Mouse (Mus musculus) neural tube, embryonic 11.5 days (tissue): ENCODE measurements around the gene Dnajb11. TPM values are rescaled to one million over a fixed set of nuclear protein-coding genes. Genes with fewer than 3 reads are reported as not detected.

Experiments used
- ATAC-seq: fragments of 200-750 bp; cut with Nextera tagmentation; 2 replicates; pipeline ENCODE4 v1.8.0; 2017; ENCODE audit warnings: moderate number of reproducible peaks, mild to moderate bottlenecking, moderate TSS enrichment, moderate library complexity; ENCODE audit not compliant: insufficient read depth, low FRiP score, low TSS enrichment
- DNase-seq: peaks from one replicate; pipeline ENCODE4 v3.0.0-alpha.2; 2015; ENCODE audit warnings: low spot score
- H3K27ac ChIP-seq: fragments of 300-500 bp; sonication (generic); 2 replicates; pipeline ENCODE4 v1.5.1; 2014; ENCODE audit warnings: low read depth, mild to moderate bottlenecking, low read length
- H3K27me3 ChIP-seq: fragments of 300-500 bp; sonication (generic); 2 replicates; pipeline ENCODE4 v1.6.1; 2014; ENCODE audit warnings: mild to moderate bottlenecking, low read length, mixed read lengths; ENCODE audit not compliant: control insufficient read depth, insufficient read depth
- H3K36me3 ChIP-seq: fragments of 300-500 bp; sonication (generic); 2 replicates; pipeline ENCODE4 v1.6.1; 2014; ENCODE audit warnings: mild to moderate bottlenecking, low read length, moderate library complexity, mixed read lengths; ENCODE audit not compliant: control insufficient read depth, insufficient read depth
- H3K4me1 ChIP-seq: fragments of 300-500 bp; sonication (generic); 2 replicates; pipeline ENCODE4 v1.6.1; 2014; ENCODE audit warnings: low read length, mixed read lengths; ENCODE audit not compliant: control insufficient read depth, insufficient read depth
- H3K4me2 ChIP-seq: fragments of 300-500 bp; sonication (generic); 2 replicates; pipeline ENCODE4 v1.6.1; 2014; ENCODE audit warnings: low read depth, mild to moderate bottlenecking, moderate library complexity
- H3K4me3 ChIP-seq: fragments of 300-500 bp; sonication (generic); 2 replicates; pipeline ENCODE4 v1.5.1; 2014; ENCODE audit warnings: low read depth, low read length
- H3K9ac ChIP-seq: fragments of 300-500 bp; sonication (generic); 2 replicates; pipeline ENCODE4 v1.6.1; 2014; ENCODE audit warnings: mild to moderate bottlenecking, low read length
- H3K9me3 ChIP-seq: fragments of 300-500 bp; sonication (generic); 2 replicates; pipeline ENCODE4 v1.6.1; 2016; ENCODE audit warnings: low read length; ENCODE audit not compliant: control insufficient read depth
- WGBS: fragments of 180-500 bp; shearing (Covaris S2); extraction: QIAGEN DNeasy Blood & Tissue Kit; methylation state at CpG from one replicate; pipeline ENCODE4 v1.1.7; 2014; 5-methylcytosine and 5-hydroxymethylcytosine counted together
- polyA plus RNA-seq: library from polyadenylated mRNA; unstranded; fragments of >200 nt; fragmentation: Nextera tagmentation; extraction: Ambion mirVana; gene quantifications from 2 replicates; pipeline ENCODE4 v1.2.1, GENCODE M21; 2014

Dnajb11 gene
- polyA plus RNA-seq, 1 experiment from 2014 or later = 117 TPM

DNA sequence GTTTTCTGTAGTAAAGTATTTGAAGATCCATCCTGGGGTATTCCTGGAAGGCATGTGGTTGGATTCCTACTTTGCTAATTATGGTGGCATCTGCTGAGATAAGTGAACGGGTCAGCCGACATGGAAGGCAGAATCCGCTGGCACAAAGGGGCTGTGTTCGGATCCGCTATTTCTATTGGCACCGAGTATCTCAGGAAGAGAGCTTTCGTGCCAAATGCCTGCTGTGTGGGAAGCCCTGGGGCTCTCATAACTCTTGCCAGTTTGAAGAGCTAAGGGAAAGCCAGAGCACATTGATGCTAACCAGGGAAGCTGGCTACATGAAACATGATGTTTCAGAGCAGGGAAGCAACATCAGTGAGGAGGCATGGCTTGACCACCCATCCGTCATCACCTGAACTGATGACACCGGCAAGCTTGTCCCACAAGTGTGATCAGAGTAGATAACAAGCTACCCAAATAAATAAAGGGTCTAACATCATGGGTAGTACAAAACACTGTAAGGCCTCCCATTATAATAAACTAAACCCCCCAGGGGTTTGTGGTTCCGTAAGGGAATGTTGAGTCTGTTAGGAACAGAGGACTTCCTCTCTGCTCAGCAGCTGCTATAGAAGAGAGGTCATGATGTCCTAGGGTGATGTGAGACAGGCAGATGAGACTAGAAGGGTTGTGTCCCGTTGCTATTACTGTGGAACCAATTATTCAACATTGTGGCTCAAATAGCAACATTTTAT, 20.2 kb downstream of the Dnajb11 start:
- Histone ChIP-seq H3K27me3 (no peaks in the 10 kb centered on the region), H3K36me3 (no peaks in the 10 kb centered on the region; the same call in 1 of the 2 replicates), H3K4me3 (no peak overlapping the region), H3K4me2 (no peak overlapping the region), H3K9ac (no peak overlapping the region), H3K4me1 (no peaks in the 10 kb centered on the region), H3K9me3 (no peaks in the 10 kb centered on the region), H3K27ac (no peak overlapping the region)
- no peak for ATAC-seq
- DNase-seq = no peak
- 86% methylated on average over 11 of the region's 11 CpGs for WGBS

GRCm38 (mm10) chr16:22878716-22879115, 21.1 kb downstream of the Dnajb11 start:
- Histone ChIP-seq H3K4me1 (no peaks in the 10 kb centered on the region), H3K4me3 (no peak overlapping the region), H3K27me3 (no peaks in the 10 kb centered on the region), H3K9me3 (no peaks in the 10 kb centered on the region), H3K27ac (no peak overlapping the region), H3K4me2 (no peak overlapping the region), H3K36me3 (no peaks in the 10 kb centered on the region), H3K9ac (no peak overlapping the region)
- DNase-seq (no peak), ATAC-seq (no peak)
- WGBS = 74% methylated on average over 7 of the region's 7 CpGs

DNA sequence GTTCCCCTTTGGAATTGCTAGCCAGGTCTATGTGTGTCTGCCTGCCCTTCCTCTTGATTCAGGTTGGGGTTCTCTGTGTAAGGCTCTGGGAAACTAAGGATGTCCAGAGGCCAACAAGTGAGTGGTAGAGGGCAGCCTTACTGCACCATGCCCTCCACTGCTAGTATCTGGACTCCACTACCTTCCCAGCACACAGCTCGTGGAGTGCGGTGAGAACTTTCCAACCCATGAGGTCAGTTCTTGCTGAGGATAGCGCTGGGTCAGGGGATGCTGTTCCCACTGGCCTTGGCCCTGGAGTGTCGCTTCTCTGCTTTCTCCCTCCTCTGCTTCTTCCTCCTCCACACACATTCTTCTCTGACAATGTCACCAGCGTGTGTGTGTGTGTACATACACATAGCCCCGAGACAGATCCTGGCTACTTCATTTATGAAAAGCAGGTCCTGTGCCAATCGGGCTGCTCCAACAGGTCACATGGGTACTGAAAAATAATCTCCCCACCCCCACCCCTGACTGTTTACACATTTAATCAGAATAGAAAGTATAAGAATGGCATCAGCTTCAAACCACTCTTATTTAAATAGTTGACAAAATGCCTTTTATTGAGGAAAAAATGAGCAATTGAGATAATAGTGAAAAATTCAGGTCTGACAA, 22.4 kb downstream of the Dnajb11 start:
- no peak overlapping the region for H3K4me2 ChIP-seq
- no peak overlapping the region for H3K27ac ChIP-seq
- DNase-seq = no peak
- no peak for ATAC-seq
- H3K9me3 ChIP-seq = no peaks in the 10 kb centered on the region
- H3K36me3 ChIP-seq = no peaks in the 10 kb centered on the region
- 81% methylated on average over 7 of the region's 7 CpGs for WGBS
- H3K9ac ChIP-seq = no peak overlapping the region
- H3K27me3 ChIP-seq = no peaks in the 10 kb centered on the region
- no peak overlapping the region for H3K4me3 ChIP-seq
- no peaks in the 10 kb centered on the region for H3K4me1 ChIP-seq

DNA sequence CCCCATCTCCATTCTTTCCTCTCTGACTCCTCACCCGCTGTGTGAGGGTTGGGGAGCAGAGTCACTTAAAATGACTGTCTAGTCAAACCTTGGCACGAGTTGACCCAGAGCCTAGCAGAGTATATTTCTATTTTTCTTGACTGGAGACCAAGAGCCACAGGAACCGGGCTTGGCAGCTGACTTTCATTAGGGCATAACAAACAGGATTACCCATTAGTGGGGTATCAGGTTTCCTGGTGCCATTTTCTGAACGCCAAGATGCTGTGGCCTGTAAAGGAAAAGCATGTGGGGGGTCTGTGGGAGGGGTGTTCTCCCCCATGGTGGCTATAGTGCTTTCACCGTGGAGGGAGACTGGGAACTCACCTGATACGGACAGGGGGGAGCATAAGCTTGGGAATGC, 23.3 kb downstream of the Dnajb11 start:
- Histone ChIP-seq H3K9ac (no peak overlapping the region), H3K4me1 (no peaks in the 10 kb centered on the region), H3K4me3 (no peak overlapping the region), H3K4me2 (no peak overlapping the region), H3K9me3 (no peaks in the 10 kb centered on the region), H3K36me3 (no peaks in the 10 kb centered on the region), H3K27me3 (no peaks in the 10 kb centered on the region), H3K27ac (no peak overlapping the region)
- WGBS = 23% methylated on average over 6 of the region's 6 CpGs
- no peak for DNase-seq
- ATAC-seq = no peak

DNA sequence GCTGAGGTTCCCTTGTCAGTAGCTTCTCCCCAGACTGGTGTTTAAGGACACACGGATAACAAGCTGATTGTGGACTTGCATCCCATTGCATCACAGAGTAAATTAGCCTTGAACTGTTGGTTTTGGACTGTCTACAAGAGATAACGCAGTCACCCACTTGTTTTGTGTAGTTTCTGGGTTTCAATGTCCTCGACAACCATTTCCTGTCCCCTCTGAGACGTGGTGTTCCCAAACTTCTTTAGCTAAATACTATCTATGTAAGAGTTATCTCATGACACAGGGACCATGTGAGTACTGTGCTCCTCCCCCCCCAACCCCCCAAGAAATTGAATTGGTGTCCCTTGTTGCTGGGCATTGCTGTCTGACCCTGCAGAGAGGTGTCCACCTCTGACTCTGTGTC, 23.8 kb downstream of the Dnajb11 start:
- Histone ChIP-seq H3K9me3 (no peaks in the 10 kb centered on the region), H3K4me1 (no peaks in the 10 kb centered on the region), H3K27ac (no peak overlapping the region), H3K27me3 (no peaks in the 10 kb centered on the region), H3K9ac (no peak overlapping the region), H3K4me3 (no peak overlapping the region), H3K4me2 (no peak overlapping the region), H3K36me3 (no peaks in the 10 kb centered on the region)
- ATAC-seq (no peak), DNase-seq (no peak)
- WGBS = 83% methylated on average over 4 of the region's 4 CpGs

- H3K4me3 ChIP-seq = no peak overlapping the region
- no peaks in the 10 kb centered on the region for H3K4me1 ChIP-seq
- no peak for DNase-seq
- H3K36me3 ChIP-seq = no peaks in the 10 kb centered on the region
- no peak overlapping the region for H3K27ac ChIP-seq
- no peak overlapping the region for H3K4me2 ChIP-seq
- H3K9ac ChIP-seq = no peak overlapping the region
- no peaks in the 10 kb centered on the region for H3K9me3 ChIP-seq
- no peak for ATAC-seq
- H3K27me3 ChIP-seq = no peaks in the 10 kb centered on the region
- WGBS = 86% methylated on average over 5 of the region's 5 CpGs
Measured at GRCm38 (mm10) chr16:22883441-22883840, 25.8 kb downstream of the Dnajb11 start.

DNA sequence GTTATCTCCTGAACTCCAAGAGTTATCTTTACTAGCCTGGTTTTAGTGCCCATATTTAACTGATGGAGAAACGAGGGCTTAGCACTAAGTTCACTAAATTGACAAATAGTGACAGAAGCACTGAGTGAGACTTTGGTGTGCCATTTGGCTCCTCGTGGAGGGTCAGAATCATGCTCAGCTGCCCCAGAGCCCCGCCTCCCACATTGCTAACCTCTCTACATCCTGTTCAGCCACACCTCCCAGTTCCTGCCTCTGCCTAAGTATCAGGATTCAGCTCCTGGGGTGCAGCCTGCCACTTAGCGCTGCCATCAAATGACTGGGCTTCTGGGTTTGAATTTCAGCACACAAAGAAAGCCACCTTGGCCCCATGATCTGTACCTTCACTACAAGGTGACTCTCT, 27.7 kb downstream of the Dnajb11 start:
- Histone ChIP-seq H3K27me3 (no peaks in the 10 kb centered on the region), H3K9me3 (no peaks in the 10 kb centered on the region), H3K4me3 (no peak overlapping the region), H3K27ac (no peak overlapping the region), H3K9ac (no peak overlapping the region), H3K4me2 (no peak overlapping the region), H3K4me1 (no peaks in the 10 kb centered on the region), H3K36me3 (no peaks in the 10 kb centered on the region)
- WGBS = 41% methylated on average over 4 of the region's 4 CpGs
- DNase-seq (no peak), ATAC-seq (no peak)

DNA sequence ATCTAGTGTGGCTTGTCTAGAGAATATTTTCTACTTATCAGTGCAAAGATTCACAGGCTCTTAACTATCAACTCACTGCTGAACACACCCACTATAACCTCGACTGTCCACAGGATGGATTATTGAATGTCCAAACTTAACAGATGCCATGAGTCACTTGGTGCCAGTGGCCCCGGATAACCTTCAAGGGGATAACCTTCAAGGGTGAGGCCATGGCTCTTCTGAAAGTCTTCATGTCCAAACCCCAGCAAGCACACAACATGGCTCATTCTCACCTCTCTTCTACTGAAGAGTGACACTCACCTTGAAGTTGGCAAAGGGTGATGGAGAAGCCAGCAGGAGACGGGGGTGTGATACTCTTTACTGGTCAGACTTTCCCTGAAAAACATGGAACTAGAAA, 29.1 kb downstream of the Dnajb11 start:
- Histone ChIP-seq H3K27me3 (no peaks in the 10 kb centered on the region), H3K4me2 (no peak overlapping the region), H3K4me3 (no peak overlapping the region), H3K36me3 (no peaks in the 10 kb centered on the region), H3K9me3 (no peaks in the 10 kb centered on the region), H3K9ac (no peak overlapping the region), H3K4me1 (no peaks in the 10 kb centered on the region), H3K27ac (no peak overlapping the region)
- ATAC-seq (no peak), DNase-seq (no peak)
- 90% methylated on average over 3 of the region's 3 CpGs for WGBS

DNA sequence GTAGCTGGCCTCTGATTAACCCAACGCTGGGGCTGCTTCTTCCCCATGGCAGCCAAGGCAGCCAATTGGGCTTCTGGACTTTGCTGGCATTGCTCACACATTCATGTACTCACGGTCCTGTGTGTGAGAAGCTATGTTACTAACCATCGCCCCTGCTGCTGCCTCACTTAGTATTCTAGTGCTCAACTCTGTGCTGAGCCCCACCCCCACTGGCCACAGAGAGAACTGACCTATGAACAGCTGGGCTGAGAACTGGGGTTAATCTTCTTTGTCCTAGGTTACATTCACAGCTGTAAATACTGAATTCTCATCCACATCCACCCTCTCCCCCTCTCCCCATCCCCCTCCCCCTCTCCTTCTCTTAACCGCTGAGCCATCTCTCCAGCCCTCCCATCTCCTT, 31.2 kb downstream of the Dnajb11 start:
- H3K36me3 ChIP-seq = no peaks in the 10 kb centered on the region
- ATAC-seq = no peak
- H3K4me1 ChIP-seq = no peaks in the 10 kb centered on the region
- WGBS = 73% methylated on average over 4 of the region's 4 CpGs
- no peak overlapping the region for H3K27ac ChIP-seq
- H3K4me3 ChIP-seq = no peak overlapping the region
- no peak overlapping the region for H3K9ac ChIP-seq
- no peaks in the 10 kb centered on the region for H3K27me3 ChIP-seq
- no peak overlapping the region for H3K4me2 ChIP-seq
- DNase-seq = no peak
- no peaks in the 10 kb centered on the region for H3K9me3 ChIP-seq
